Comparison of ENCODE assay signal across 8 mouse cellular contexts in genomic region chr1:135470546-135470945, GRCm38 (mm10).
"Had no signal": no experiment of that assay in that cellular context is flagged by ENCODE, and none has a peak within 500 bp of the region (broad histone marks: within the 10 kb centered on the region; RNA-seq: fewer than 3 reads in every experiment).

No protein-coding gene starts in this region.

- DNase-seq: kidney, adult 18-20 months; kidney, postnatal 14 days; left cerebral cortex, postnatal 4 days; lung, adult 18-20 months; right cerebral cortex, adult 18-20 months; right cerebral cortex, postnatal 25 days; thymus, adult 18-20 months; thymus, postnatal 14 days had no signal
